Mouse (Mus musculus) limb, embryonic 11.5 days (tissue): Measurements from ENCODE around the gene Zfp865. TPM values are rescaled to one million over a fixed set of nuclear protein-coding genes. Genes with fewer than 3 reads are reported as not detected.

Experiments used
- ATAC-seq: fragments of 200-750 bp; cut with Nextera tagmentation; 2 replicates; pipeline ENCODE4 v1.8.0; 2017; ENCODE audit warnings: low read depth; ENCODE audit not compliant: insufficient number of reproducible peaks, low FRiP score, low TSS enrichment
- DNase-seq: peaks from one replicate; pipeline ENCODE4 v3.0.0-alpha.2; 2015; ENCODE audit warnings: low spot score
- H3K27ac ChIP-seq: fragments of 300-500 bp; sonication (generic); replicated peaks from 2 replicates; pipeline ENCODE4 v1.5.1; 2014; ENCODE audit warnings: low read depth, mild to moderate bottlenecking, low read length
- H3K27me3 ChIP-seq: fragments of 300-500 bp; sonication (generic); 2 replicates; pipeline ENCODE4 v1.6.1; 2014; ENCODE audit warnings: mild to moderate bottlenecking, low read length, mixed read lengths; ENCODE audit not compliant: control insufficient read depth, insufficient read depth
- H3K36me3 ChIP-seq: fragments of 300-500 bp; sonication (generic); 2 replicates; pipeline ENCODE4 v1.6.1; 2014; ENCODE audit warnings: mild to moderate bottlenecking, low read length, moderate library complexity, mixed read lengths; ENCODE audit not compliant: control insufficient read depth, insufficient read depth
- H3K4me1 ChIP-seq: fragments of 300-500 bp; sonication (generic); 2 replicates; pipeline ENCODE4 v1.6.1; 2014; ENCODE audit warnings: low read length, mixed read lengths; ENCODE audit not compliant: control insufficient read depth, insufficient read depth
- H3K4me2 ChIP-seq: fragments of 300-500 bp; sonication (generic); 2 replicates; pipeline ENCODE4 v1.6.1; 2014; ENCODE audit warnings: low read depth, mild to moderate bottlenecking, moderate library complexity; ENCODE audit not compliant: severe bottlenecking
- H3K4me3 ChIP-seq: fragments of 300-500 bp; sonication (generic); 2 replicates; pipeline ENCODE4 v1.5.1; 2014; ENCODE audit warnings: low read depth, low read length
- H3K9ac ChIP-seq: fragments of 300-500 bp; sonication (generic); 2 replicates; pipeline ENCODE4 v1.6.1; 2014; ENCODE audit warnings: mild to moderate bottlenecking, low read length
- H3K9me3 ChIP-seq: fragments of 300-500 bp; sonication (generic); 2 replicates; pipeline ENCODE4 v1.6.1; 2016; ENCODE audit warnings: low read length; ENCODE audit not compliant: control insufficient read depth
- WGBS: fragments of 180-500 bp; shearing (Covaris S2); extraction: QIAGEN DNeasy Blood & Tissue Kit; methylation state at CpG from one replicate; pipeline ENCODE4 v1.1.7; 2014; 5-methylcytosine and 5-hydroxymethylcytosine counted together
- polyA plus RNA-seq: library from polyadenylated mRNA; unstranded; fragments of >200 nt; fragmentation: Nextera tagmentation; extraction: Ambion mirVana; gene quantifications from 2 replicates; pipeline ENCODE4 v1.2.1, GENCODE M21; 2014

Gene Zfp865
- polyA plus RNA-seq, 1 experiment from 2014 or later, result 7.5 TPM

GRCm38 (mm10) chr7:5085512-5085911, 65.3 kb downstream of the Zfp865 start:
- ATAC-seq (no peak), DNase-seq (no peak)
- Histone ChIP-seq H3K4me2 (no peak overlapping the region), H3K4me3 (no peak overlapping the region), H3K36me3 (peaks cover 19% of the 10 kb centered on the region; the same call in 1 of the 2 replicates), H3K27ac (no peak overlapping the region), H3K4me1 (no peaks in the 10 kb centered on the region), H3K9me3 (no peaks in the 10 kb centered on the region), H3K9ac (no peak overlapping the region), H3K27me3 (no peaks in the 10 kb centered on the region)
- 95% methylated on average over 1 of the region's 1 CpGs for WGBS

Other genes starting within 250 kb of the Zfp865 start
- not detected in 2 replicates for gene Fam71e2, start 249.1 kb upstream of the Zfp865 start, polyA plus RNA-seq
- not detected in 2 replicates for gene Il11, start 237.5 kb upstream of the Zfp865 start, polyA plus RNA-seq
- 0.41 TPM in 1 of 2 replicates, not detected in the other for gene Tmem190, start 237.4 kb upstream of the Zfp865 start, polyA plus RNA-seq
- gene Tmem238, start 230.7 kb upstream of the Zfp865 start, polyA plus RNA-seq, result 2.1 and 2.6 TPM in 2 replicates
- gene Rpl28, start 227.5 kb upstream of the Zfp865 start, polyA plus RNA-seq, result 266 and 269 TPM in 2 replicates
- 527 and 540 TPM in 2 replicates for gene Ube2s, start 207.8 kb upstream of the Zfp865 start, polyA plus RNA-seq
- gene Shisa7, start 175.7 kb upstream of the Zfp865 start, polyA plus RNA-seq, result 0.20 and 0.44 TPM in 2 replicates
- gene Isoc2b, start 150.1 kb upstream of the Zfp865 start, polyA plus RNA-seq, result 2.8 and 3.5 TPM in 2 replicates
- 0.63 and 0.84 TPM in 2 replicates for gene Isoc2a, start 143.2 kb upstream of the Zfp865 start, polyA plus RNA-seq
- gene Gm36210, start 113.9 kb upstream of the Zfp865 start, polyA plus RNA-seq, result not detected in 2 replicates
- 3.8 and 4.2 TPM in 2 replicates for gene Zfp628, start 105.2 kb upstream of the Zfp865 start, polyA plus RNA-seq
- 1.9 and 2.9 TPM in 2 replicates for gene Nat14, start 98.3 kb upstream of the Zfp865 start, polyA plus RNA-seq
- gene Ssc5d, start 94.6 kb upstream of the Zfp865 start, polyA plus RNA-seq, result 1.7 and 1.9 TPM in 2 replicates
- 0.08 and 0.18 TPM in 2 replicates for gene Sbk2, start 56.0 kb upstream of the Zfp865 start, polyA plus RNA-seq
- 0.04 TPM in 1 of 2 replicates, not detected in the other for gene Sbk3, start 49.2 kb upstream of the Zfp865 start, polyA plus RNA-seq
- 33.3 and 39.2 TPM in 2 replicates for gene Zfp579, start 24.2 kb upstream of the Zfp865 start, polyA plus RNA-seq
- 9.3 and 9.6 TPM in 2 replicates for gene Zfp524, start 6.0 kb upstream of the Zfp865 start, polyA plus RNA-seq
- gene Fiz1, start 5.7 kb upstream of the Zfp865 start, polyA plus RNA-seq, result 51.1 and 52.6 TPM in 2 replicates
- 0.45 and 1.4 TPM in 2 replicates for gene Gm44973, start 4.9 kb upstream of the Zfp865 start, polyA plus RNA-seq
- gene Ccdc106, start 177 bp downstream of the Zfp865 start, polyA plus RNA-seq, result 12.5 and 14.4 TPM in 2 replicates
- gene 4632433K11Rik, start 13.7 kb downstream of the Zfp865 start, polyA plus RNA-seq, result not detected in 2 replicates
- 2.7 and 4.1 TPM in 2 replicates for gene Zfp784, start 18.1 kb downstream of the Zfp865 start, polyA plus RNA-seq
- gene Zfp580, start 31.2 kb downstream of the Zfp865 start, polyA plus RNA-seq, result 31.8 and 32.9 TPM in 2 replicates
- 193 and 203 TPM in 2 replicates for gene U2af2, start 41.8 kb downstream of the Zfp865 start, polyA plus RNA-seq
- gene Epn1, start 59.9 kb downstream of the Zfp865 start, polyA plus RNA-seq, result 60.1 and 62.2 TPM in 2 replicates
- gene Rfpl4, start 96.6 kb downstream of the Zfp865 start, polyA plus RNA-seq, result not detected in 2 replicates
- gene Rasl2-9, start 105.6 kb downstream of the Zfp865 start, polyA plus RNA-seq, result 0.29 TPM in 1 of 2 replicates, not detected in the other
- gene Vmn1r55, start 129.3 kb downstream of the Zfp865 start, polyA plus RNA-seq, result 0.01 TPM in 1 of 2 replicates, not detected in the other
- gene Vmn1r56, start 176.4 kb downstream of the Zfp865 start, polyA plus RNA-seq, result not detected in 2 replicates
- gene Vmn1r57, start 198.1 kb downstream of the Zfp865 start, polyA plus RNA-seq, result not detected in 2 replicates